Mouse (Mus musculus): Measurements from ENCODE around the gene Mtx2. TPM values are rescaled to one million over a fixed set of nuclear protein-coding genes. Genes with fewer than 3 reads are reported as not detected.

Mtx2 gene
- polyA plus RNA-seq, 1 experiment = 36.8 TPM

DNA sequence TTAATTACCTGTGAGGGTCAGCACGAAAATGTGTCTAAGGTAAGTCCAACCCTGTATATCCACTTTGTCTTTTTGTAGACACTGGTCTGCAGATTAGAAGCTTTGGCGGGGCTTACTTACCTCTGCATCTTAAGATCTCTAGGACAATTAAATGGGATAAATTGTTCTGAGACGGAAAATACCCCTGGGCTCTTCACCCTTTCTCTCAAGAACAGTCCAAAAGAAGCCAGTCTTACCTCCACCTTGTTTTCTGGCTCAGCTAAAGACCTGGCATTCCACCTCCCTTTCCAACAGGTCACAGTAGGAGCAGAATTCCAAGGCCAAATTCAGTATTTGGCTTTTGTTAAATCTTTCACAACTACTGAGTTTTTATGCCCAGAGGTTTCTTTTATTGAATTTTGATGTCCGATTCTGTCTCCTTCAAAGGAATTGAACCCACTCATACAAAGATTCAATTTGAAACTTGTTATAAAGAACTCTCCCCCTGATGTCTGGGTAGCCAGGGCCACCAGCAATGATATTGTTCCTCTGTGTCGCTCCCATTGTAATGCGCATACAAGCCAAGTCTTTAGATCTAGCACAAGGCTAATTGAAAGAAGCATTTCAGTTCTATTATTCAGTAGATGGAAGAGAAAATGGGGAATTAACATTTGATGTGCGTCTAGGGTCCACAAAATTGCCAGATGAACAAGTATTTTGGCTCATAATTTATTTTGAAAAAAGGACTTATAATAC lies 67.4 kb downstream of the Mtx2 start:
- Histone ChIP-seq H3K27me3 (ENCODE audit: control insufficient read depth, insufficient read depth, low read length) (no peaks in the 10 kb centered on the region), H3K27ac (ENCODE audit: control insufficient read depth, insufficient read depth, low read depth, low read length) (no peak overlapping the region), H3K36me3 (ENCODE audit: control insufficient read depth, insufficient read depth, low read length) (no peaks in the 10 kb centered on the region), H3K4me1 (ENCODE audit: control insufficient read depth, insufficient read depth, low read length) (no peaks in the 10 kb centered on the region), H3K4me3 (ENCODE audit: control insufficient read depth, low read depth, low read length) (no peak overlapping the region)
- TF ChIP-seq CTCF (IDR thresholded peaks at IDR 0.05; ENCODE audit: control insufficient read depth, insufficient read depth, insufficient replicate concordance, low read depth, low read length) (no peak), POLR2A (IDR thresholded peaks at IDR 0.05; ENCODE audit: control insufficient read depth, low read depth, low read length) (no peak)

DNA sequence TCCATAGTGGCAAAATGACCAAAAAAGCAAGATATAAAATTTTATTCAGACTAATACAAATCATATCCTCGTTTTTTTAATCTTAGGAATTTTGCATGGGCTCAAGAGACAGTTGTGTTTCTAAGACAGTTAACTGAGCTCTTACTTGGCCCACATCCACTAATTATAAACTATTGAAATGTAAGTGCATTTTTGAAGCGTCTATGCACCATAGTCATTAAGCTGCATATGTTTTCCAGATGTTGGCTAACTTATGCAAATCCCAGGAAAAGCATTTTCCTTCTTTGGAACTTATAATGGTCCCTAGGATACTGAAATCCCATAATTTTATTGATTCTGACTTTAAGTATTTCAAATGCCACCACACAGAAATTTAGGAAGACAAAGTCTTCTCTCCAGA lies 68.5 kb downstream of the Mtx2 start:
- H3K27me3 ChIP-seq (ENCODE audit: control insufficient read depth, insufficient read depth, low read length) = no peaks in the 10 kb centered on the region
- no peak overlapping the region for H3K27ac ChIP-seq (ENCODE audit: control insufficient read depth, insufficient read depth, low read depth, low read length)
- no peaks in the 10 kb centered on the region for H3K4me1 ChIP-seq (ENCODE audit: control insufficient read depth, insufficient read depth, low read length)
- no peak overlapping the region for H3K4me3 ChIP-seq (ENCODE audit: control insufficient read depth, low read depth, low read length)
- TF ChIP-seq POLR2A (IDR thresholded peaks at IDR 0.05; ENCODE audit: control insufficient read depth, low read depth, low read length) (no peak), CTCF (IDR thresholded peaks at IDR 0.05; ENCODE audit: control insufficient read depth, insufficient read depth, insufficient replicate concordance, low read depth, low read length) (no peak)
- no peaks in the 10 kb centered on the region for H3K36me3 ChIP-seq (ENCODE audit: control insufficient read depth, insufficient read depth, low read length)

DNA sequence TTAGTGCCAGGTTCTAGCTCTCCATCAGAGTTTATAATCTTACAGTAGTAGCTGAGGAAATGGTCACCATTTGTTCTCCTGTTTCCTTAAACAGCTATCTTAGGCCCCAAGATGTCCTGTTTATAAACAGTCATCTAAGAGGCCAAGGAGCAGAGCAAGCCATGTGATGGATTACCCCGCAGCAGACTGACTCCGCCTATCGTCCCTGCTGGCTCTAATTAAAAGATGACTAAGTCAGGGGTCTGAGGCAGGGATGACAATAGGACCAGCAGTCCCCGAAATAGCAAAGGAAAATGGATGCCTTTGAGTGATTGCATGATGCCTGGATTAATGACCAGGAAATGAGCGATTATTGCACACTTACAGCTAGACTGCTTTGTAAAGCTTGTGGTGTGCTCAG lies 74.4 kb downstream of the Mtx2 start:
- Histone ChIP-seq H3K27ac (ENCODE audit: control insufficient read depth, insufficient read depth, low read depth, low read length) (no peak overlapping the region), H3K27me3 (ENCODE audit: control insufficient read depth, insufficient read depth, low read length) (no peaks in the 10 kb centered on the region), H3K4me1 (ENCODE audit: control insufficient read depth, insufficient read depth, low read length) (no peaks in the 10 kb centered on the region), H3K4me3 (ENCODE audit: control insufficient read depth, low read depth, low read length) (no peak overlapping the region), H3K36me3 (ENCODE audit: control insufficient read depth, insufficient read depth, low read length) (no peaks in the 10 kb centered on the region)
- TF ChIP-seq POLR2A (IDR thresholded peaks at IDR 0.05; ENCODE audit: control insufficient read depth, low read depth, low read length) (no peak), CTCF (IDR thresholded peaks at IDR 0.05; ENCODE audit: control insufficient read depth, insufficient read depth, insufficient replicate concordance, low read depth, low read length) (no peak)

DNA sequence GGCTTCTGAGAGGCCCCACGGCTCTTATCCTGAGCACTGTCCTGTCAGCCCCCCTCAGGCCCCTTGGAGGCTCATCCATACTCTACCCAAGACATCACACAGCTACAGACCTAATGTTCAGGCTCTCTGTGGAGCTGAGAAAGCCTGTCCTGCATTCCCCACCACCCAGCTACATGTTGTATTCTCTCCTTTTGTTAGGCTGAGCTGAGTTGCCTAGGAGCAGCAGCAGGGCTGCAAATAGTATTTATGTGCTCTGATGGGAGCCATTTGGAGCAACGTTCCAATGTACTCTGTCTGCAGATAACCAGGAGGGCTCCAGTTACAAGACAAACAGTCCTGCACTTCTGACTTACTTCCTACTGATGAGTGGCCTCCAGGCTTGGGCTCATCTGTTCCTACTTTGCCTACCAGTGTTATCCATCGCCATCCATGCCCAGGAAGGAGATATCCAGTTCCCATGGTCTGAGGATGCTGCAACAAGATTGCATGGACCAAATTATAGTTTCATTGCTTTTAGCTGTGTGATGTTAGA lies 76.2 kb downstream of the Mtx2 start:
- H3K27me3 ChIP-seq (ENCODE audit: control insufficient read depth, insufficient read depth, low read length) = no peaks in the 10 kb centered on the region
- no peak overlapping the region for H3K4me3 ChIP-seq (ENCODE audit: control insufficient read depth, low read depth, low read length)
- TF ChIP-seq POLR2A (IDR thresholded peaks at IDR 0.05; ENCODE audit: control insufficient read depth, low read depth, low read length) = no peak
- TF ChIP-seq CTCF (IDR thresholded peaks at IDR 0.05; ENCODE audit: control insufficient read depth, insufficient read depth, insufficient replicate concordance, low read depth, low read length) = no peak
- no peak overlapping the region for H3K27ac ChIP-seq (ENCODE audit: control insufficient read depth, insufficient read depth, low read depth, low read length)
- H3K36me3 ChIP-seq (ENCODE audit: control insufficient read depth, insufficient read depth, low read length) = no peaks in the 10 kb centered on the region
- no peaks in the 10 kb centered on the region for H3K4me1 ChIP-seq (ENCODE audit: control insufficient read depth, insufficient read depth, low read length)

DNA sequence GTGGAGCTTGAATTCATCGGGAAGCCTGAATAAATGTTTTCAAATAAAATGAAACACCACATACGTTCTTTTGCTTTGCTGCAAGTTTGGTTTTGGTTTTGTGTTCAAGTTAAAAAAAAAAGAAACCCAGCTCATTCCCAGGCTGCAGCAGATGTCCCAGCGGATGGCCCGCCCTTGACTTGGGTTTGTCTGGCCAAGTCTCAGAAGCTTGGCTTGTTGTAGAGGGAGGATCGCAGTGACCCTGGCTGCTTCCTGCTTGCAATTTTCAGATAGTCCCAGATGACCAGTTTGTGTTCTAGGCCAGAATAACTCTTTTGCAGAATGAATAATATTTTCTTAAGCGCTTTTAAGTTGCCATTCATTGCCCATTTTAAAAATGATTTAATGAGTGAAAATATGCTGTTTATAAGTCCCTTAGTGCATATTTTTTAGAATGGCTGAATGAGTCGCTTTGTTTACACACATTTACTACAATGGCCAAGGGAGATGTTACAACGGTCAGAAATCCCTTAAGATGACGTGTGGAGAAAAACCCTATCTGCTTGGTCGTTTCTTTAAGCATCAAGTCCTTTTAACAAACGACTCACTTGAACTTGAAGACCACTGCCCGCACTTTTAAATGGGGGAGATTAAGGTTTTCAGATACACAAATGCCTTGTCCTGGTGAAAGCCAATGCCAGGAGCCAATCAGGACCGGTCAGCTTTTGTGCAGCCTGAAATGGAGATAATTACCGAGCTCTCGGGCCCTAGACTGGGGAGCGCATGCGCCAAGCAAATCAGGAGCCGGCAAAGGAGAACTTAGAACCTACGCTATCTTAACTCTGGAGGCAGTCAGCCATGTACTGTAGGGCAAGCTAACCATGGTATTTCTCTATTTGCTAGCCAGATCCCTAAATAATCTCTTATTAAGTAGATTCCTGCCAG lies 82.0 kb downstream of the Mtx2 start:
- TF ChIP-seq CTCF (IDR thresholded peaks at IDR 0.05; ENCODE audit: control insufficient read depth, insufficient read depth, insufficient replicate concordance, low read depth, low read length) = no peak
- no peak for TF ChIP-seq POLR2A (IDR thresholded peaks at IDR 0.05; ENCODE audit: control insufficient read depth, low read depth, low read length)
- H3K27ac ChIP-seq (ENCODE audit: control insufficient read depth, insufficient read depth, low read depth, low read length) = peak overlapping the region; percentile 53; the same call in 1 of the 2 replicates
- H3K4me3 ChIP-seq (ENCODE audit: control insufficient read depth, low read depth, low read length) = no peak overlapping the region; the same call in 1 of the 2 replicates
- no peaks in the 10 kb centered on the region for H3K36me3 ChIP-seq (ENCODE audit: control insufficient read depth, insufficient read depth, low read length)
- H3K27me3 ChIP-seq (ENCODE audit: control insufficient read depth, insufficient read depth, low read length) = no peaks in the 10 kb centered on the region
- H3K4me1 ChIP-seq (ENCODE audit: control insufficient read depth, insufficient read depth, low read length) = peaks cover 2% of the 10 kb centered on the region

DNA sequence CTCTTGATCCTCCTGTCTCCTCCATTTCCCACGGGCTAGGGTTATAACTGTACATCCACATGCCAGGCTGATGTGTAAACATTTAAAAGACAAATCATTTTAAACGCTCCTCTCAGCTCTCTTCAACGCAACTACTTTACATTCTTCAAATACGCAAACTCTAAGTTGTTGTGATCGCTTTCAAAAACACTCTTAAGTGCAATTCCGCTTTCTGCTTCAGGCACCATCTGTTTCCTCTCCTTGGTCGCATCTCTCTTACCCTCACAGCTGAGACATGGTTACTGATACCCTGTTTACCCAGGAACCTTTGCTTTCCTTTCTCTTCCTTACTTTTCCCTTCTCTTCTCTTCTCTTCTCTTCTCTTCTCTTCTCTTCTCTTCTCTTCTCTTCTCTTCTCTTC lies 86.4 kb downstream of the Mtx2 start:
- Histone ChIP-seq H3K27me3 (ENCODE audit: control insufficient read depth, insufficient read depth, low read length) (no peaks in the 10 kb centered on the region), H3K36me3 (ENCODE audit: control insufficient read depth, insufficient read depth, low read length) (no peaks in the 10 kb centered on the region), H3K27ac (ENCODE audit: control insufficient read depth, insufficient read depth, low read depth, low read length) (no peak overlapping the region), H3K4me1 (ENCODE audit: control insufficient read depth, insufficient read depth, low read length) (peaks cover under 1% of the 10 kb centered on the region), H3K4me3 (ENCODE audit: control insufficient read depth, low read depth, low read length) (no peak overlapping the region)
- TF ChIP-seq CTCF (IDR thresholded peaks at IDR 0.05; ENCODE audit: control insufficient read depth, insufficient read depth, insufficient replicate concordance, low read depth, low read length) = no peak
- TF ChIP-seq POLR2A (IDR thresholded peaks at IDR 0.05; ENCODE audit: control insufficient read depth, low read depth, low read length) = no peak

Data from testis, adult 2 months (tissue).